Mouse (Mus musculus): ENCODE results near the gene Pdzk1ip1. TPM values are rescaled to one million over a fixed set of nuclear protein-coding genes. Genes with fewer than 3 reads are reported as not detected.

The Pdzk1ip1 gene
- polyA plus RNA-seq, 1 experiment, result 0.30 TPM

GRCm38 (mm10) chr4:115078892-115079820 is 9.4 kb upstream of the Pdzk1ip1 start:
- no peak overlapping the region for H3K4me2 ChIP-seq (ENCODE audit: low read depth)
- no peaks in the 10 kb centered on the region for H3K27me3 ChIP-seq (ENCODE audit: control insufficient read depth, insufficient read depth, insufficient read length)
- H3ac ChIP-seq (ENCODE audit: control insufficient read depth, insufficient read length), result no peak overlapping the region
- H3K4me3 ChIP-seq, result no peak overlapping the region
- TF ChIP-seq USF1 (IDR thresholded peaks at IDR 0.05; ENCODE audit: low read depth) (no peak), REST (IDR thresholded peaks at IDR 0.05; ENCODE audit: insufficient read depth, insufficient read length) (no peak), MYOG (IDR thresholded peaks at IDR 0.05; ENCODE audit: control insufficient read depth in 1 of 3, insufficient read depth in 1 of 3, insufficient read length in 2 of 3, low read depth in 2 of 3) (no peak), E2F4 (IDR thresholded peaks at IDR 0.05; ENCODE audit: insufficient read depth) (no peak), MYOD1 (IDR thresholded peaks at IDR 0.05; ENCODE audit: control insufficient read depth in 1 of 3, insufficient read length in 2 of 3, low read depth in 2 of 3) (no peak), TCF3 (IDR thresholded peaks at IDR 0.05; ENCODE audit: insufficient read length, low read depth) (no peak)
- H3K79me2 ChIP-seq (ENCODE audit: control insufficient read depth, insufficient read depth), result no peaks in the 10 kb centered on the region
- no peaks in the 10 kb centered on the region for H3K36me3 ChIP-seq (ENCODE audit: control insufficient read depth, insufficient read depth)

- no peak overlapping the region for H3K4me3 ChIP-seq
- H3K36me3 ChIP-seq (ENCODE audit: control insufficient read depth, insufficient read depth), result no peaks in the 10 kb centered on the region
- no peaks in the 10 kb centered on the region for H3K79me2 ChIP-seq (ENCODE audit: control insufficient read depth, insufficient read depth)
- no peaks in the 10 kb centered on the region for H3K27me3 ChIP-seq (ENCODE audit: control insufficient read depth, insufficient read depth, insufficient read length)
- TF ChIP-seq MYOD1 (IDR thresholded peaks at IDR 0.05; ENCODE audit: control insufficient read depth in 1 of 3, insufficient read length in 2 of 3, low read depth in 2 of 3), result no peak
- no peak for TF ChIP-seq MYOG (IDR thresholded peaks at IDR 0.05; ENCODE audit: control insufficient read depth in 1 of 3, insufficient read depth in 1 of 3, insufficient read length in 2 of 3, low read depth in 2 of 3)
- no peak for TF ChIP-seq POLR2AphosphoS2 (IDR thresholded peaks at IDR 0.05; ENCODE audit: insufficient read length, low read depth)
- TF ChIP-seq MAX (IDR thresholded peaks at IDR 0.05; ENCODE audit: low read depth), result no peak
- no peak for TF ChIP-seq E2F4 (IDR thresholded peaks at IDR 0.05; ENCODE audit: insufficient read depth)
- TF ChIP-seq SRF (IDR thresholded peaks at IDR 0.05; ENCODE audit: control insufficient read depth, insufficient read length, low read depth), result no peak
- no peak for TF ChIP-seq USF1 (IDR thresholded peaks at IDR 0.05; ENCODE audit: low read depth)
- no peak for TF ChIP-seq TCF12 (IDR thresholded peaks at IDR 0.05; ENCODE audit: insufficient read depth, poor library complexity, severe bottlenecking)
- no peak for TF ChIP-seq POLR2A (IDR thresholded peaks at IDR 0.05; ENCODE audit: insufficient read length, low read depth)
- TF ChIP-seq REST (IDR thresholded peaks at IDR 0.05; ENCODE audit: insufficient read depth, insufficient read length), result no peak
- TF ChIP-seq CEBPB (IDR thresholded peaks at IDR 0.05; ENCODE audit: insufficient read depth, poor library complexity, severe bottlenecking), result no peak
- no peak for TF ChIP-seq TCF3 (IDR thresholded peaks at IDR 0.05; ENCODE audit: insufficient read length, low read depth)
- no peak overlapping the region for H3K4me2 ChIP-seq (ENCODE audit: low read depth)
- no peak overlapping the region for H3ac ChIP-seq (ENCODE audit: control insufficient read depth, insufficient read length)
These were observed 8.6 kb upstream of the Pdzk1ip1 start for GRCm38 (mm10) chr4:115079821-115080349.

DNA sequence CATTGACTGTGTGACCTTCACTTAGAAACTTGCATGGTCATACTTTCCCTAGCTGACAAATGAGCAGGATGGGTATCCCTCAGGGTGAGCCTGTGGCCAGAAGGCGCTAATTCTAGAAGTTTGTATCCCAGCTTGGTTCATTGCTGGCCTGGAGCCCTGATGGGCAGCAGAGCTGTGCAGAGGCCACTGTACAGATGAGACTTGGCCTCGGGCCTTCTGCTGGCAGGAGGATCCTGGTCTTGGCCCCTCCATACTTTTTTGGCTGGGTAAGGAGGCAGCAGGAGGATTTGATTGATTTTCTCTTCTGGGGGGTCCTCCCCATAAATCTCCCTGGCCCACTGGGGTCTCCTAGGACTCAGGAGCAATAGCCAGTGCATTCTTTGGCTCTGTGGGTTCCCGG is 5.5 kb upstream of the Pdzk1ip1 start:
- Histone ChIP-seq H3K4me2 (ENCODE audit: low read depth) (no peak overlapping the region), H3K4me3 (no peak overlapping the region), H3ac (ENCODE audit: control insufficient read depth, insufficient read length) (no peak overlapping the region), H3K36me3 (ENCODE audit: control insufficient read depth, insufficient read depth) (no peaks in the 10 kb centered on the region), H3K27me3 (ENCODE audit: control insufficient read depth, insufficient read depth, insufficient read length) (peaks cover 10% of the 10 kb centered on the region), H3K79me2 (ENCODE audit: control insufficient read depth, insufficient read depth) (no peaks in the 10 kb centered on the region)
- TF ChIP-seq POLR2A (IDR thresholded peaks at IDR 0.05; ENCODE audit: insufficient read length, low read depth) (no peak), SRF (IDR thresholded peaks at IDR 0.05; ENCODE audit: control insufficient read depth, insufficient read length, low read depth) (no peak), E2F4 (IDR thresholded peaks at IDR 0.05; ENCODE audit: insufficient read depth) (no peak), MYOG (IDR thresholded peaks at IDR 0.05; ENCODE audit: control insufficient read depth in 1 of 3, insufficient read depth in 1 of 3, insufficient read length in 2 of 3, low read depth in 2 of 3) (no peak), USF1 (IDR thresholded peaks at IDR 0.05; ENCODE audit: low read depth) (no peak)

DNA sequence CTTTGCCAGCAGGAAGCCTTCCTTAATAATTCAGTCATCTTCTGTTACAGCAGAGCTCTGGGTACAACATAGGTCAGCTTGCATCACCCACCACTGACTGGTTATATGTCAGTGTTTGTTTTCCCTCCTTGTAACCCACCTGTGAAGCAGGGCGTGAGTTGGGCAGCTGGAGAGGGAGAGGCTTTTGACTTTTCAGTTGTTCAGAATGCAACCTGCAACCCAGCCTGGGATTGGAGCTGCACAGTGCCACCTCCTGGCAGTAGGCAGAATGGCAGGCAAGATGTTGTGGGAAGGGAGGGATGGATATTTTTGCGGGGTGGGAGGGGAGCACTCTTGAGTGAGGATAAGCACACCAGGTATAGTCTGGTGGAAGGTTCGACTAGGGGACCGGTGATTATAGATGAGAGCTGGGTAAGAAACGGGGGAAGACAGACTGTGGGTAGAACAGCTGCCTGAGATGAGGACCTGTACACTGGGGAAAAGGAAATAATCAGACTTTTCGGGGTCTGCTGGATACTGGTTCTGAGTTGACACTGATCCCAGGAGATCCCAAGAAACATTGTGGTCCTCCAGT is 2.9 kb upstream of the Pdzk1ip1 start:
- no peak overlapping the region for H3ac ChIP-seq (ENCODE audit: control insufficient read depth, insufficient read length)
- peaks cover 18% of the 10 kb centered on the region for H3K27me3 ChIP-seq (ENCODE audit: control insufficient read depth, insufficient read depth, insufficient read length)
- TF ChIP-seq SRF (IDR thresholded peaks at IDR 0.05; ENCODE audit: control insufficient read depth, insufficient read length, low read depth) (no peak), CEBPB (IDR thresholded peaks at IDR 0.05; ENCODE audit: insufficient read depth, poor library complexity, severe bottlenecking) (no peak), TCF3 (IDR thresholded peaks at IDR 0.05; ENCODE audit: insufficient read length, low read depth) (no peak), MYOG (IDR thresholded peaks at IDR 0.05; ENCODE audit: control insufficient read depth in 1 of 3, insufficient read depth in 1 of 3, insufficient read length in 2 of 3, low read depth in 2 of 3) (no peak), MYOD1 (IDR thresholded peaks at IDR 0.05; ENCODE audit: control insufficient read depth in 1 of 3, insufficient read length in 2 of 3, low read depth in 2 of 3) (no peak)

GRCm38 (mm10) chr4:115086257-115086656 is 2.3 kb upstream of the Pdzk1ip1 start:
- TF ChIP-seq CEBPB (IDR thresholded peaks at IDR 0.05; ENCODE audit: insufficient read depth, poor library complexity, severe bottlenecking), result no peak
- no peak for TF ChIP-seq TCF3 (IDR thresholded peaks at IDR 0.05; ENCODE audit: insufficient read length, low read depth)
- TF ChIP-seq TCF12 (IDR thresholded peaks at IDR 0.05; ENCODE audit: insufficient read depth, poor library complexity, severe bottlenecking), result no peak
- no peak for TF ChIP-seq E2F4 (IDR thresholded peaks at IDR 0.05; ENCODE audit: insufficient read depth)
- no peak for TF ChIP-seq MYOG (IDR thresholded peaks at IDR 0.05; ENCODE audit: control insufficient read depth in 1 of 3, insufficient read depth in 1 of 3, insufficient read length in 2 of 3, low read depth in 2 of 3)
- TF ChIP-seq MYOD1 (IDR thresholded peaks at IDR 0.05; ENCODE audit: control insufficient read depth in 1 of 3, insufficient read length in 2 of 3, low read depth in 2 of 3), result no peak
- no peak for TF ChIP-seq POLR2AphosphoS2 (IDR thresholded peaks at IDR 0.05; ENCODE audit: insufficient read length, low read depth)
- no peak for TF ChIP-seq USF1 (IDR thresholded peaks at IDR 0.05; ENCODE audit: low read depth)
- no peak for TF ChIP-seq MAX (IDR thresholded peaks at IDR 0.05; ENCODE audit: low read depth)
- TF ChIP-seq POLR2A (IDR thresholded peaks at IDR 0.05; ENCODE audit: insufficient read length, low read depth), result no peak
- no peak for TF ChIP-seq REST (IDR thresholded peaks at IDR 0.05; ENCODE audit: insufficient read depth, insufficient read length)
- no peak for TF ChIP-seq SRF (IDR thresholded peaks at IDR 0.05; ENCODE audit: control insufficient read depth, insufficient read length, low read depth)
- Histone ChIP-seq H3K4me3 (no peak overlapping the region), H3K4me2 (ENCODE audit: low read depth) (no peak overlapping the region), H3K36me3 (ENCODE audit: control insufficient read depth, insufficient read depth) (no peaks in the 10 kb centered on the region), H3K79me2 (ENCODE audit: control insufficient read depth, insufficient read depth) (no peaks in the 10 kb centered on the region), H3ac (ENCODE audit: control insufficient read depth, insufficient read length) (no peak overlapping the region), H3K27me3 (ENCODE audit: control insufficient read depth, insufficient read depth, insufficient read length) (peaks cover 18% of the 10 kb centered on the region)

More for the DNA sequence above, 2.9 kb upstream of the Pdzk1ip1 start:
- H3K4me3 ChIP-seq, result no peak overlapping the region
- H3K36me3 ChIP-seq (ENCODE audit: control insufficient read depth, insufficient read depth), result no peaks in the 10 kb centered on the region
- no peaks in the 10 kb centered on the region for H3K79me2 ChIP-seq (ENCODE audit: control insufficient read depth, insufficient read depth)
- no peak overlapping the region for H3K4me2 ChIP-seq (ENCODE audit: low read depth)
